Mouse (Mus musculus): ENCODE data around the gene Peak1. TPM values are rescaled to one million over a fixed set of nuclear protein-coding genes. Genes with fewer than 3 reads are reported as not detected.

The Peak1 gene
- total RNA-seq, 2 experiments from 2014 or later = 10.8 to 18.2 TPM

GRCm38 (mm10) chr9:56326511-56327005 is 91.3 kb downstream of the Peak1 start:
- no peak overlapping the region for H3K27ac ChIP-seq
- no peak overlapping the region for H3K4me3 ChIP-seq
- intact Hi-C loops (cut with DNase I) = no loop called here
- TF ChIP-seq CTCF (IDR thresholded peaks at IDR 0.05) = no peak
- no peak for DNase-seq

- intact Hi-C loops (cut with DNase I) = no loop called here
- no peak for TF ChIP-seq CTCF (IDR thresholded peaks at IDR 0.05)
Observed at GRCm38 (mm10) chr9:56325725-56326124, 92.1 kb downstream of the Peak1 start.

GRCm38 (mm10) chr9:56324576-56325355 is 93.1 kb downstream of the Peak1 start:
- intact Hi-C loops (cut with DNase I) = loop anchor here (5.0 kb wide), 1 partner anchor 88 kb away; no protein-coding TSS in a partner anchor
- DNase-seq = peak; percentile 21
- Histone ChIP-seq H3K4me3 (peak overlapping the region; percentile 52), H3K27ac (peak overlapping the region; percentile 52)
- no peak for TF ChIP-seq CTCF (IDR thresholded peaks at IDR 0.05)

More at GRCm38 (mm10) chr9:56325725-56326124, 92.1 kb downstream of the Peak1 start:
- no peak for DNase-seq
- H3K4me3 ChIP-seq = no peak overlapping the region
- no peak overlapping the region for H3K27ac ChIP-seq

GRCm38 (mm10) chr9:56321291-56321690 is 96.6 kb downstream of the Peak1 start:
- Histone ChIP-seq H3K27ac (no peak overlapping the region), H3K4me3 (no peak overlapping the region)
- no peak for DNase-seq
- TF ChIP-seq CTCF (IDR thresholded peaks at IDR 0.05) = no peak
- intact Hi-C loops (cut with DNase I) = loop anchor here (5.0 kb wide), 1 partner anchor 91 kb away; no protein-coding TSS in a partner anchor

GRCm38 (mm10) chr9:56314326-56314725 is 103.5 kb downstream of the Peak1 start:
- intact Hi-C loops (cut with DNase I) = no loop called here
- H3K4me3 ChIP-seq = no peak overlapping the region
- no peak for TF ChIP-seq CTCF (IDR thresholded peaks at IDR 0.05)
- H3K27ac ChIP-seq = no peak overlapping the region
- DNase-seq = no peak

DNA sequence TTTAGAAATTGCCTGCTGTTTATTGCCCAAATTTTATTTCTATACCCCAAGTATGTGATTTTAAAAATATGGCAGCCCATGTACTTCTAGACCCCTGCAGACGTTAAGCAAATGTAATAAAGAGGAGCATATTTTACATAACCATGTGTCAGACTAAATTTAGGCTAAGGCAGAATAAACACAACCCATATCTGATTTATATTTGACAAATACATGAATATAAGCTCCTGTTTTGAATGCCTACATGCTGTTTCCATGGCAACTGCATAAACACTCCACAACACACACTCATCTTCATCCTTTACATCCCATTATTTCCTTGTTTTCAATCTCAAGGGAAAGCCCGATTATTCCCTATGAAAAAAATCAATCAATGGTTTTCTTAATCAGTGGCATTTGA is 108.8 kb downstream of the Peak1 start:
- Histone ChIP-seq H3K27ac (no peak overlapping the region), H3K4me3 (no peak overlapping the region)
- intact Hi-C loops (cut with DNase I) = no loop called here
- no peak for TF ChIP-seq CTCF (IDR thresholded peaks at IDR 0.05)
- no peak for DNase-seq

DNA sequence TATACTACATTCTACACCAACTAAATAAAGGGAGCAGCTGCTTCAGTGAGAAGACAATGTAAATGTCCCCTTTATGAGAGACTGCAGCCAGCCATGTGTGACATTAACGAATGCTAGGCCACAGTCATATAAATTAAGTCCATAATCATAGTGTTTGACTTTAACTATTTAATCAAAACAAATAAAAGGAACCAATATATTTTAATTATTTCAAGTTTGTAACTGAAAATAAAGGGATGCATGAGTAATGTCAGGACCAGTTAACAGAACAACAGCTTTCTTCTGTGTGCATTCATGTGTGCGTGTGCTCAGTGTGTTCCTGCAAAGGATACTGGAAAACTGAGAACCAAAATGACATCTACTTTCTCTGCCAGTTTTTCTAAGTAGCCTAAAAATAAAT is 113.3 kb downstream of the Peak1 start:
- no peak for DNase-seq
- Histone ChIP-seq H3K4me3 (no peak overlapping the region), H3K27ac (no peak overlapping the region)
- TF ChIP-seq CTCF (IDR thresholded peaks at IDR 0.05) = no peak
- intact Hi-C loops (cut with DNase I) = no loop called here

DNA sequence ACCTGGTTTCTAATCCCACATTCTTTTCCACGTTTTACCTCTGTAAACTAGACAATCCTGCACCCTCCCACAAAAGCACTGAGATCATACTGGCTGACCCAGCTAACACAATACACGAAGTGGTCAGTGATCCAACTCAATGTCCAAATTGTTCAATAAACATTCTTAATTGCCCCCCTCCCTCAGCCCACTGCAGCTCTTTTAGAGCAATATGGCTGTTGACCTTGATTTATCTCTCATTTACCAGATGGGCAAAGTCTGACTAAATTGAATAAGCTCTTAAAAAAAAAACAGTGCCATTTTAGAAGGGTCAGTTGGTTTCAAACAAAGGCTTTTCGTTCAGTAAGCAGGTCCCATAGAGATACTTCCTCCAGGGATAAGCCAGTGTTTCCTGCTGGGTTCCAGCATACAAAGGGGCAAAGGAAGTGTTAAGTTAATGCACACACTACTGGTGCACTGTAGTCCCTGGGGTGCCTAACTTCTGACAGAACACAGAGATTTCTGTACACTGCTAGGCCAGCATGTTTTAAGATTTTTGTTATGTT is 114.9 kb downstream of the Peak1 start:
- intact Hi-C loops (cut with DNase I) = no loop called here
- Histone ChIP-seq H3K4me3 (no peak overlapping the region), H3K27ac (no peak overlapping the region)
- no peak for TF ChIP-seq CTCF (IDR thresholded peaks at IDR 0.05)
- no peak for DNase-seq

DNA sequence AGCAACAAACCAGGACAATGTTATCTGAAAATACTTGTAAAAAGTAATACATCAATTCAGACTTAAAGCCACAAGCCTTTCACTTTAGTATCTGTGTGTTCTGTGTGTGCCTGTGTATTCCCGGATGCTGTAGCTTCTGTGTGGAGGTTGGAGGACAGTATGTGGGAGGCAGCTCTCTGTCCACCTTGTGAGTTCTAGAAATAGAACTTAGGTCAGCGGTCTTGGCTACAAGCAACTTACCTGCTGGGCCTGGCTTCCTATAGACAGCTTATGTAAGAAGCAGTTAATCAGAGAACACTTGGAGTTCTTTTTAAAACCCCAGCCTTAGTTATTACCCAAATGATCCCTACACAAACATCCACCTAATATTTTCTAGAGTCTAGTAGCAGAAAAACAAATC is 127.8 kb downstream of the Peak1 start:
- TF ChIP-seq CTCF (IDR thresholded peaks at IDR 0.05) = no peak
- Histone ChIP-seq H3K4me3 (no peak overlapping the region), H3K27ac (no peak overlapping the region)
- intact Hi-C loops (cut with DNase I) = no loop called here
- DNase-seq = no peak

DNA sequence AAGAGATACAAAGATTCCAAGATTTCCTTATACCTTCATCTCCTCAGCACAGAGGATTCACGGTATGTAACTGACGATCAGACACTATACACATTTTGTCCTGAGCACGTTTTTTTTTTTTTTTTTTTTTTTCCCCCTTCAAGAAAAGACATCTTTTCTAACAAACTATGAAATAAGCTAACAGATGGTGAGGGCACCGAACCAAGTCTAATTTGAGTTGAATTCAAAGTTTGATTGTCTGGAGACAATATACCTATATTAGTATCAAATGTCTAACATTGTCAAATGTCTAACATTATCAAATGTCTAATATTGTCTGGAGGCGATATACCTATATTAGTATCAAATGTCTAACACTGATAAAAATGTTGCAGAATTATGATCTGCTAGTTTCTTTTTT is 135.4 kb downstream of the Peak1 start:
- intact Hi-C loops (cut with DNase I) = no loop called here
- no peak for TF ChIP-seq CTCF (IDR thresholded peaks at IDR 0.05)
- H3K4me3 ChIP-seq = no peak overlapping the region

DNA sequence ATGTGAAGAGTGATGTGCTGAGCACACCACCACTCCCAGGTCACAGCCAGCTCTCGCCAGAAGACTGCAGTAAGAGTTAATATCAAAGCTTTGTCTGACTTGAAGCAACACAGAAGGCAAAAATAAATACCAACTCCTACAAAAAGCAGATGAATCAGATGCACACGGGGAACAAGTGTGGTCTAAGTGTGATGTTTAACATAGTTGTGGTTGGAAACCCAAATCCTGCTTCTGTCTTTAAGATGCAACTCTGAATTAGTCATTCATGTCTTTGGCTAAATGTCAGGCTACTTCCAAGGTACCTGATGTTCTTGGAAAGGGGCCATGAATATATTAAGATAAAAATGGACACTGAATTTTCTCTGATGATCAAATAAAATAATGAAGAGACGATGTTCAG is 144.3 kb downstream of the Peak1 start:
- DNase-seq = no peak
- no peak for TF ChIP-seq CTCF (IDR thresholded peaks at IDR 0.05)
- Histone ChIP-seq H3K27ac (no peak overlapping the region), H3K4me3 (no peak overlapping the region)
- intact Hi-C loops (cut with DNase I) = no loop called here

More for the DNA sequence above, 135.4 kb downstream of the Peak1 start:
- H3K27ac ChIP-seq = no peak overlapping the region
- DNase-seq = no peak

DNA sequence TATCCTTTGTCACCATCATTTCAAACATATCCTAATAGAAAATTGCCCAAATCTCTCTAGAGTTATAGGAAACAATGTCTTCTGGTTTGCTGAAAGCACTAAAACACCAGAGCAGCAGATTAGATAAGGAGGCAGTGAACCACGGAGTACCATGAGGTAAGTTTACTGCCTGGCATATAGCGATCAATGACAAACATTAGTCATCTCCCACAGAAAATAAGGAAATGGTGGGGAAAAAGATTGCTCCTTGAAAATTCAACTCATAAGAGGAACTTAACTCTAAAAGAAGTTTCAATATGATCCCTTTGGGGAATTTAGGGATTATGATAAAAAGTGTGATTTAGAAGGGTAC is 145.6 kb downstream of the Peak1 start:
- no peak for DNase-seq
- no peak overlapping the region for H3K27ac ChIP-seq
- TF ChIP-seq CTCF (IDR thresholded peaks at IDR 0.05) = no peak
- no peak overlapping the region for H3K4me3 ChIP-seq
- intact Hi-C loops (cut with DNase I) = no loop called here

DNA sequence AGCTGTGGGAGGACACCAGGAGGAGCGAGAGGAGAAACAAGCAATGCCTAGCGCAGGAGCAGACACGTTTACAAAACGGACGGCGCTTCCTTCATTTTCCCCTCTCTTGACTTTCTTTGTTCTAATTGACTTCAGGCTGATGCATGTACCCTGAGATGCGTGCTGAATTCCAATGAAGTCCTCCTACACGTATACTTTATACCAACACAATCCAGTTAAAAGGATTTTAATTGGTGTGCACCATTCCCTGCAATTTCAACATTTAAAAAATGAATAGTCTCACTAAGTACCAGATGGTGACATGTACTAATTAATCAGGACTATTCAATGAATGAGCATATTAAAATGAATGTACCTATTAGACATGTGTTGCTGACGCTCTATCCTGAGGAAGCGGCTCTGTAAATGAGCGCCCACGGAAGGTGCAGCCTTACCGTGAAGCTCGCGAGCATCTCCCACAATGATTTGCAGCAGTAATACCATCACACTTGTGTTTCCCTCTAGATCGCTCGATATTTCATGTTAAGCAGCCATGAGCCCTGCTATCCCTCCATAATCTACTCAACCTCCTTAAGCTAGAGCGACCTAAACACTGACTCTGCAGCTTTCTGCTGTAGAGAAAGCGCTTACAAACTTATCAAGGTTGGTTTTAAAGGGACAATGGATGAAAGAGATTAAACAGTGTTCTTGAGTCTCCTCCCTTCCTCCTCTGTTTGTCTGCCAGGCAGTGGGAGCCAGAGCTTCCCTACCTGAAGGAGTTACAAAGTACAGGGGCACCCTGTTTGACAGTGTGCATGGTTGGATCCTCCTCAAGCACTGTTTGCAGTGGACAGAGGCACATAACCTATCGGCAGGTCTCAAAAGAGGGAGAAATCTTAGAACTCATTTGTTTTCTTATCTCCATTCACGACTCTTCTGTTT is 146.3 kb downstream of the Peak1 start:
- H3K4me3 ChIP-seq = no peak overlapping the region
- DNase-seq = no peak
- TF ChIP-seq CTCF (IDR thresholded peaks at IDR 0.05) = no peak
- H3K27ac ChIP-seq = no peak overlapping the region
- intact Hi-C loops (cut with DNase I) = no loop called here
